In genomic region chr1:186515071-186515470, GRCm38 (mm10) we compare ENCODE assay signal across 19 mouse cellular contexts.
DNase-seq lines count a peak whose midpoint lies in the region; ATAC-seq and TF ChIP-seq lines count a peak whose summit lies in the region.
"Had no signal": no experiment of that assay in that cellular context is flagged by ENCODE, and none has a peak within 500 bp of the region (broad histone marks: within the 10 kb centered on the region; RNA-seq: fewer than 3 reads in every experiment).

No protein-coding gene starts in this region.

- no peak for TF ChIP-seq CTCF in gastrocnemius, adult 2 months (IDR thresholded peaks at IDR 0.05)
- TF ChIP-seq CTCF in stomach, postnatal 0 days (IDR thresholded peaks at IDR 0.05; ENCODE audit: low read depth) = no peak

- H3K36me3 ChIP-seq in stomach, embryonic 15.5 days = no peaks in the 10 kb centered on the region
- no peaks in the 10 kb centered on the region for H3K36me3 ChIP-seq in stomach, postnatal 0 days (ENCODE audit: control insufficient read depth, insufficient read depth, low read length)
- no peaks in the 10 kb centered on the region for H3K36me3 ChIP-seq in heart, embryonic 12.5 days
- H3K36me3 ChIP-seq: embryonic facial prominence, embryonic 15.5 days; hindbrain, embryonic 15.5 days; liver, embryonic 13.5 days; lung, embryonic 15.5 days; neural tube, embryonic 12.5 days had no signal

- intact Hi-C loops in gastrocnemius, adult 2 months (cut with DNase I) = no loop called here

- H3K4me1 ChIP-seq in stomach, embryonic 15.5 days = no peaks in the 10 kb centered on the region
- no peaks in the 10 kb centered on the region for H3K4me1 ChIP-seq in stomach, postnatal 0 days (replicated peaks; ENCODE audit: control insufficient read depth, insufficient read depth)
- H3K4me1 ChIP-seq in heart, embryonic 12.5 days (replicated peaks) = peaks cover 20% of the 10 kb centered on the region
- H3K4me1 ChIP-seq: embryonic facial prominence, embryonic 15.5 days; hindbrain, embryonic 15.5 days; liver, embryonic 13.5 days; neural tube, embryonic 12.5 days had no signal

- H3K4me3 ChIP-seq in gastrocnemius, adult 2 months = no peak overlapping the region
- H3K4me3 ChIP-seq in stomach, embryonic 15.5 days (replicated peaks) = no peak overlapping the region
- H3K4me3 ChIP-seq in stomach, postnatal 0 days (ENCODE audit: low read depth, low read length) = no peak overlapping the region
- H3K4me3 ChIP-seq in heart, embryonic 12.5 days = no peak overlapping the region
- H3K4me3 ChIP-seq: embryonic facial prominence, embryonic 15.5 days; hindbrain, embryonic 15.5 days; liver, embryonic 13.5 days; lung, embryonic 15.5 days; neural tube, embryonic 12.5 days had no signal

- ATAC-seq in stomach, embryonic 15.5 days (ENCODE audit: insufficient read depth, low FRiP score, low read depth) = peak; percentile 35; the same call in 1 of the 2 replicates
- no peak for ATAC-seq in stomach, postnatal 0 days (ENCODE audit: low FRiP score, low TSS enrichment)
- no peak for ATAC-seq in heart, embryonic 12.5 days (ENCODE audit: insufficient number of reproducible peaks, low FRiP score)
- ATAC-seq: activated CD4-positive, CD25-positive, alpha-beta regulatory T cell, adult 4 months; intestine, postnatal 0 days had no signal

- WGBS in stomach, embryonic 15.5 days = 29% methylated on average over 2 of the region's 2 CpGs
- 29% methylated on average over 2 of the region's 2 CpGs for WGBS in stomach, postnatal 0 days
- 45% methylated on average over 2 of the region's 2 CpGs for WGBS in heart, embryonic 12.5 days

- no peak for TF ChIP-seq EP300 in stomach, postnatal 0 days (optimal IDR thresholded peaks at IDR 0.05)

- no peak overlapping the region for H3K27ac ChIP-seq in gastrocnemius, adult 2 months
- H3K27ac ChIP-seq in stomach, embryonic 15.5 days = no peak overlapping the region
- H3K27ac ChIP-seq in stomach, postnatal 0 days (replicated peaks) = no peak overlapping the region
- no peak overlapping the region for H3K27ac ChIP-seq in heart, embryonic 12.5 days (ENCODE audit: poor library complexity, severe bottlenecking)
- H3K27ac ChIP-seq: embryonic facial prominence, embryonic 15.5 days; hindbrain, embryonic 15.5 days; liver, embryonic 13.5 days; lung, embryonic 15.5 days; neural tube, embryonic 12.5 days had no signal

- peak; percentile 23 for DNase-seq in gastrocnemius, adult 2 months
- DNase-seq in gastrocnemius, postnatal 10 days = no peak
- no peak for DNase-seq in stomach, postnatal 0 days (ENCODE audit: low spot score)
- DNase-seq in heart, postnatal 4 days = peak; percentile 21
- DNase-seq in natural killer cell, adult 2 months (ENCODE audit: low spot score in 2 of 2) = no peak
- DNase-seq in right cerebral cortex, postnatal 10 days (ENCODE audit: low spot score in 2 of 2) = no peak
- DNase-seq: adrenal gland, postnatal 25 days; cerebellum, adult 2 months; kidney, postnatal 14 days; liver, embryonic 13.5 days; right cerebral cortex, postnatal 4 days had no signal

- H3K9ac ChIP-seq in stomach, embryonic 15.5 days = no peak overlapping the region
- no peak overlapping the region for H3K9ac ChIP-seq in stomach, postnatal 0 days (ENCODE audit: low read length)
- no peak overlapping the region for H3K9ac ChIP-seq in heart, embryonic 12.5 days
- H3K9ac ChIP-seq: embryonic facial prominence, embryonic 15.5 days; hindbrain, embryonic 15.5 days; liver, embryonic 13.5 days; lung, embryonic 15.5 days; neural tube, embryonic 12.5 days had no signal

- H3K27me3 ChIP-seq in stomach, embryonic 15.5 days (replicated peaks) = no peaks in the 10 kb centered on the region
- no peaks in the 10 kb centered on the region for H3K27me3 ChIP-seq in stomach, postnatal 0 days (ENCODE audit: control insufficient read depth, insufficient read depth, low read length)
- H3K27me3 ChIP-seq in heart, embryonic 12.5 days (replicated peaks) = no peaks in the 10 kb centered on the region
- H3K27me3 ChIP-seq: embryonic facial prominence, embryonic 15.5 days; hindbrain, embryonic 15.5 days; liver, embryonic 13.5 days; lung, embryonic 15.5 days; neural tube, embryonic 12.5 days had no signal

- H3K9me3 ChIP-seq in stomach, embryonic 15.5 days = no peaks in the 10 kb centered on the region
- H3K9me3 ChIP-seq in stomach, postnatal 0 days (ENCODE audit: control insufficient read depth, low read length) = no peaks in the 10 kb centered on the region
- no peaks in the 10 kb centered on the region for H3K9me3 ChIP-seq in heart, embryonic 12.5 days (replicated peaks)
- H3K9me3 ChIP-seq: embryonic facial prominence, embryonic 15.5 days; hindbrain, embryonic 15.5 days; liver, embryonic 13.5 days; lung, embryonic 15.5 days; neural tube, embryonic 12.5 days had no signal

- H3K4me2 ChIP-seq in stomach, embryonic 15.5 days = no peak overlapping the region
- H3K4me2 ChIP-seq in stomach, postnatal 0 days (replicated peaks; ENCODE audit: low read depth) = no peak overlapping the region
- H3K4me2 ChIP-seq in heart, embryonic 12.5 days = peak overlapping the region; percentile 6; the same call in 1 of the 2 replicates
- H3K4me2 ChIP-seq: embryonic facial prominence, embryonic 15.5 days; hindbrain, embryonic 15.5 days; liver, embryonic 13.5 days; lung, embryonic 15.5 days; neural tube, embryonic 12.5 days had no signal

Comparison
In these comparisons a context has a peak if more than half of its experiments do, and no peak if none do; other contexts are left out.
1. DNase-seq: peak in gastrocnemius, adult 2 months (single experiment) and heart, postnatal 4 days (single experiment); none in gastrocnemius, postnatal 10 days (single experiment), stomach, postnatal 0 days (single experiment), natural killer cell, adult 2 months (0 of 2) and right cerebral cortex, postnatal 10 days (0 of 2).